Mouse (Mus musculus) embryonic facial prominence, embryonic 14.5 days (tissue): ENCODE results near the gene Trim25. TPM values are rescaled to one million over a fixed set of nuclear protein-coding genes. Genes with fewer than 3 reads are reported as not detected.
"Not testable (repeated sequence)": the region's sequence is repeated elsewhere in the genome, so short reads cannot be mapped to it uniquely, and the experiment has no call there.

Source experiments
- ATAC-seq: fragments of 200-750 bp; cut with Nextera tagmentation; 2 replicates; pipeline ENCODE4 v1.8.0; 2017; ENCODE audit warnings: low read depth, moderate number of reproducible peaks, moderate TSS enrichment
- DNase-seq: peaks from one replicate; pipeline ENCODE4 v3.0.0-alpha.2; 2015; ENCODE audit warnings: low spot score
- H3K27ac ChIP-seq: fragments of 300-500 bp; sonication (generic); replicated peaks from 2 replicates; pipeline ENCODE4 v1.5.1; 2014; ENCODE audit warnings: low read depth, mild to moderate bottlenecking, low read length, moderate library complexity
- H3K27me3 ChIP-seq: fragments of 300-500 bp; sonication (generic); replicated peaks from 2 replicates; pipeline ENCODE4 v1.6.1; 2014; ENCODE audit warnings: low read length; ENCODE audit not compliant: control insufficient read depth, insufficient read depth
- H3K36me3 ChIP-seq: fragments of 300-500 bp; sonication (generic); 2 replicates; pipeline ENCODE4 v1.6.1; 2014; ENCODE audit warnings: low read length, mixed read lengths; ENCODE audit not compliant: control insufficient read depth, insufficient read depth
- H3K4me1 ChIP-seq: fragments of 300-500 bp; sonication (generic); 2 replicates; pipeline ENCODE4 v1.6.1; 2014; ENCODE audit warnings: antibody characterized with exemption, low read length; ENCODE audit not compliant: control insufficient read depth, insufficient read depth
- H3K4me2 ChIP-seq: fragments of 300-500 bp; sonication (generic); 2 replicates; pipeline ENCODE4 v1.6.1; 2014; ENCODE audit warnings: low read depth, mild to moderate bottlenecking, low read length, moderate library complexity, mixed read lengths
- H3K4me3 ChIP-seq: fragments of 300-500 bp; sonication (generic); 2 replicates; pipeline ENCODE4 v1.5.1; 2014; ENCODE audit warnings: low read depth, mild to moderate bottlenecking, low read length
- H3K9ac ChIP-seq: fragments of 300-500 bp; sonication (generic); 2 replicates; pipeline ENCODE4 v1.6.1; 2014; ENCODE audit warnings: low read depth, mild to moderate bottlenecking, low read length, moderate library complexity, mixed read lengths
- H3K9me3 ChIP-seq: fragments of 300-500 bp; sonication (generic); 2 replicates; pipeline ENCODE4 v1.6.1; 2016; ENCODE audit warnings: low read length; ENCODE audit not compliant: control insufficient read depth
- WGBS: fragments of 180-500 bp; shearing (Covaris S2); extraction: QIAGEN DNeasy Blood & Tissue Kit; methylation state at CpG from one replicate; pipeline ENCODE4 v1.1.7; 2014; 5-methylcytosine and 5-hydroxymethylcytosine counted together
- polyA plus RNA-seq: library from polyadenylated mRNA; unstranded; fragments of >200 nt; fragmentation: Nextera tagmentation; extraction: Ambion mirVana; gene quantifications from 2 replicates; pipeline ENCODE4 v1.2.1, GENCODE M21; 2014

Trim25 gene
- polyA plus RNA-seq, 1 experiment from 2014 or later, result 9.6 TPM

GRCm38 (mm10) chr11:88988956-88989355 is 10.2 kb upstream of the Trim25 start:
- Histone ChIP-seq H3K4me2 (no peak overlapping the region), H3K36me3 (peaks cover 54% of the 10 kb centered on the region), H3K4me1 (no peaks in the 10 kb centered on the region), H3K9ac (no peak overlapping the region), H3K9me3 (no peaks in the 10 kb centered on the region), H3K4me3 (no peak overlapping the region), H3K27ac (no peak overlapping the region), H3K27me3 (no peaks in the 10 kb centered on the region)
- 80% methylated on average over 5 of the region's 5 CpGs for WGBS
- DNase-seq (no peak), ATAC-seq (no peak)

DNA sequence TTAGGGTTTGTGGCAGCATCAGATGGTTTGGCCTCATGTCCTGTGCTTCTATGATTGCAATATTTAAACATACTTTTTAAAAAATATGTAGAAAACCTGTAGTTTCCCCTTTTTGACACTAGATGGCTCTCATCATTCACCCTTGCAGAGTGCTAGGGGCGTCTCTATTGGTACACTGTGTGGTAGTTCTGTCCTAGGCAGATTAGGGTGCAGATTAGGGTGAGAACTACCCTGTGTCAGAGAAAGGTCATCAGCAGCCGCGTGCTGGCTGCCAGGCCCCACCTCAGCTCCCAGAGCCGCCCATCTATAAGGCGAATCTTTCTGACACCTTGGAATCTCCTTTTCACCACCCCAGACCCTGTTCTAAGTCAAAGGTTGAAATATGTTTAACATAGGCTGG is 9.6 kb upstream of the Trim25 start:
- H3K4me3 ChIP-seq, result no peak overlapping the region
- H3K4me2 ChIP-seq, result no peak overlapping the region
- no peaks in the 10 kb centered on the region for H3K9me3 ChIP-seq
- peaks cover 49% of the 10 kb centered on the region for H3K36me3 ChIP-seq
- WGBS, result 78% methylated on average over 5 of the region's 5 CpGs
- no peak overlapping the region for H3K9ac ChIP-seq
- no peak for DNase-seq
- no peak overlapping the region for H3K27ac ChIP-seq
- no peak for ATAC-seq
- H3K27me3 ChIP-seq, result no peaks in the 10 kb centered on the region
- no peaks in the 10 kb centered on the region for H3K4me1 ChIP-seq

DNA sequence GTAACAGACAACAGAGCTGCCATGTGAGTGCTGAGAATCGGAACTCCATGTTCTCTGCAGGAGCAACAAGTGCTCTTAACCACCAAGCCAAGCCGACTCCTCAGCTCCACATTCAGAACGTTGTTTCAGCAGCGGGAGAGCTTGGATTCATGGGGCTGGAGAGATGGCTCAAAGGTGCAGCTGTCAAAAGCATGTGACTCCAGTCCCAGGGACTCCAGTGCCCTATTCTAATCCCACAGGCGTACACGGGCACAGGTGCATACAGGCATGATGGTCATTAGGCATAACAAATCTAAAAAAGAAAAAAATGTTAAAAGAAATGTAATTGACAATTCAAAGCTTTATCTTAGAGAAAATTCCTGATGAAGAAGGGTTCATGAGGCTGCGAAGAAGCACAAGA is 6.0 kb upstream of the Trim25 start:
- Histone ChIP-seq H3K9ac (no peak overlapping the region), H3K4me2 (no peak overlapping the region), H3K36me3 (peaks cover 17% of the 10 kb centered on the region), H3K27me3 (no peaks in the 10 kb centered on the region), H3K4me3 (no peak overlapping the region), H3K27ac (no peak overlapping the region), H3K9me3 (no peaks in the 10 kb centered on the region), H3K4me1 (no peaks in the 10 kb centered on the region)
- DNase-seq, result no peak
- no peak for ATAC-seq
- WGBS, result 49% methylated on average over 7 of the region's 7 CpGs

GRCm38 (mm10) chr11:88993625-88994024 is 5.6 kb upstream of the Trim25 start:
- H3K27ac ChIP-seq, result no peak overlapping the region
- no peaks in the 10 kb centered on the region for H3K27me3 ChIP-seq
- ATAC-seq, result no peak
- H3K9ac ChIP-seq, result no peak overlapping the region
- H3K4me3 ChIP-seq, result no peak overlapping the region
- H3K4me1 ChIP-seq, result no peaks in the 10 kb centered on the region
- H3K9me3 ChIP-seq, result no peaks in the 10 kb centered on the region
- DNase-seq, result peak; percentile 58
- H3K36me3 ChIP-seq, result peaks cover 14% of the 10 kb centered on the region
- whole genome bisulfite sequencing, result 20% methylated on average over 5 of the region's 5 CpGs
- no peak overlapping the region for H3K4me2 ChIP-seq

- WGBS, result 87% methylated on average over 7 of the region's 7 CpGs
- Histone ChIP-seq H3K4me3 (no peak overlapping the region), H3K27ac (no peak overlapping the region), H3K27me3 (peaks cover 8% of the 10 kb centered on the region), H3K4me1 (no peaks in the 10 kb centered on the region), H3K9me3 (no peaks in the 10 kb centered on the region), H3K9ac (no peak overlapping the region), H3K4me2 (no peak overlapping the region), H3K36me3 (peaks cover 14% of the 10 kb centered on the region)
- DNase-seq (no peak), ATAC-seq (no peak)
Measured at GRCm38 (mm10) chr11:88994492-88994891, 4.7 kb upstream of the Trim25 start.

GRCm38 (mm10) chr11:88995616-88996015 is 3.6 kb upstream of the Trim25 start:
- Histone ChIP-seq H3K4me2 (no peak overlapping the region), H3K9ac (no peak overlapping the region)
- ATAC-seq, result no peak

DNA sequence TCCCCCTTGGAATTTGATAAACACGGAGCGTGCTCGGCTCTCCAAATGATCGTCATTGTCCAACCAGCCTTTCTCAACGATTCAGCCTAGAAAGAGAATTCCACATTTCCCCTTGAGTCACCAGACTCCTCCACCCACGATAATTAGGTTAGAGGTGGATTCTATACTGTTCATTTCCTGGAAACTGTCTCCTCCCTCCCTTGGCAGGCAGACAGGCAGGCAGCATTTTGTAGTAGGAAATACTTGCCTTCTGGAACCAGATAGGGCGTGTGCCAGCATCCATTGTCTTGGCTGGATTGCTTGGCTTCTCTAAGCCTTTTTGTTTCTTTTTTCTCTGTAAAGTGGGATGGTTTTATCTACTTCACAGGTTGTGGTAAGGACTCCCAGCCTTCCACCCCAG is 2.7 kb upstream of the Trim25 start:
- H3K27ac ChIP-seq, result no peak overlapping the region
- H3K4me2 ChIP-seq, result no peak overlapping the region
- WGBS, result 53% methylated on average over 7 of the region's 7 CpGs
- 0 out of 2 replicates have a peak, but pooled peaks cover 5% of the 10 kb centered on the region for H3K36me3 ChIP-seq
- H3K4me1 ChIP-seq, result no peaks in the 10 kb centered on the region
- DNase-seq (peak; percentile 65), ATAC-seq (no peak)
- peaks cover 19% of the 10 kb centered on the region for H3K27me3 ChIP-seq
- no peak overlapping the region for H3K4me3 ChIP-seq
- no peak overlapping the region for H3K9ac ChIP-seq
- no peaks in the 10 kb centered on the region for H3K9me3 ChIP-seq

More at GRCm38 (mm10) chr11:88995616-88996015, 3.6 kb upstream of the Trim25 start:
- Histone ChIP-seq H3K4me3 (no peak overlapping the region), H3K9me3 (no peaks in the 10 kb centered on the region), H3K36me3 (peaks cover 12% of the 10 kb centered on the region), H3K4me1 (no peaks in the 10 kb centered on the region), H3K27me3 (peaks cover 19% of the 10 kb centered on the region), H3K27ac (no peak overlapping the region)
- 85% methylated on average over 2 of the region's 2 CpGs for WGBS
- no peak for DNase-seq

DNA sequence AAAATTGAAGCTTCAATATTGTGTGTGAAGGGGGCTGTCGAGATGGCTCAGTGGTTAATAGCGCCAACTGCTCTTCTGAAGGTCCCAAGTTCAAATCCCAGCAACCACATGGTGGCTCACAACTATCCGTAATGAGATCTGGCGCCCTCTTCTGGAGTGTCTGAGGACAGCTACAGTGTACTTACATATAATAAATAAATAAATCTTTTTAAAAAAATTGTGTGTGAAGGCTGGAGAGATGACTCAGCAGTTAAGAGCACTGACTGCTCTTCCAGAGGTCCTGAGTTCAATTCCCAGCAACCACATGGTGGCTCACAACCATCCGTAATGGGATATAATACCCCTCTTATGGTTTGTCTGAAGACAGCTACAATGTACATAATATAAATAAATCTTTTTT is 1.8 kb upstream of the Trim25 start:
- not testable (repeated sequence) for H3K9ac ChIP-seq, H3K36me3 ChIP-seq, H3K9me3 ChIP-seq, H3K4me3 ChIP-seq, H3K4me2 ChIP-seq, H3K4me1 ChIP-seq, DNase-seq, H3K27ac ChIP-seq, ATAC-seq
- peaks cover 19% of the 10 kb centered on the region for H3K27me3 ChIP-seq
- WGBS, result 87% methylated on average over 5 of the region's 5 CpGs

DNA sequence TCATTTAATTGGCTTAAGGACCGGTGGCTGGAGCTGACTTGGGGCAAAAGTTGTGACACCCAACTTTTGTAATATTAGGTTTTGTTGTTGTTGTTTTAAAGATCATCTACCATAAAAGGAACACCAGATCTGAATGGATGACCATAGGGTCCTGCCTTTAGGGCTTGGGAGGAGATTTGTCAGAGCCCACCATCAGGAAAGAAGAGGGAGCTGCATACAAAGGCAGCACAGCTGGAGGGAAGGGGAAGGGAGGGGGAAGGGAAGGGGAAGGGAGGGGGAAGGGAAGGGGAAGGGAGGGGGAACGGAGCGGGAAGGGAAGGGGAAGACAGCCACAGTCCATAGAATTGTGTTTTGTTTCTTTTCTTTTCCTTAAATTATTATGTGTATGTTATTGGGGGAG is 770 bp upstream of the Trim25 start:
- 18% methylated on average over 3 of the region's 3 CpGs for WGBS
- Histone ChIP-seq H3K4me2 (peak overlapping the region; percentile 61; the same call in 1 of the 2 replicates), H3K27ac (no peak overlapping the region), H3K4me3 (no peak overlapping the region), H3K9me3 (no peaks in the 10 kb centered on the region), H3K4me1 (no peaks in the 10 kb centered on the region), H3K27me3 (peaks cover 19% of the 10 kb centered on the region), H3K36me3 (no peaks in the 10 kb centered on the region), H3K9ac (no peak overlapping the region)
- DNase-seq (no peak), ATAC-seq (no peak)
